Mouse (Mus musculus): Measurements from ENCODE around the gene Spesp1. TPM values are rescaled to one million over a fixed set of nuclear protein-coding genes. Genes with fewer than 3 reads are reported as not detected.

Gene Spesp1
- not detected in 2 replicates for polyA plus RNA-seq (2021; fragmentation: Nextera tagmentation)
- long read RNA-seq, experiment 1, result 0 reads
- long read RNA-seq, experiment 2, result 0 reads

DNA sequence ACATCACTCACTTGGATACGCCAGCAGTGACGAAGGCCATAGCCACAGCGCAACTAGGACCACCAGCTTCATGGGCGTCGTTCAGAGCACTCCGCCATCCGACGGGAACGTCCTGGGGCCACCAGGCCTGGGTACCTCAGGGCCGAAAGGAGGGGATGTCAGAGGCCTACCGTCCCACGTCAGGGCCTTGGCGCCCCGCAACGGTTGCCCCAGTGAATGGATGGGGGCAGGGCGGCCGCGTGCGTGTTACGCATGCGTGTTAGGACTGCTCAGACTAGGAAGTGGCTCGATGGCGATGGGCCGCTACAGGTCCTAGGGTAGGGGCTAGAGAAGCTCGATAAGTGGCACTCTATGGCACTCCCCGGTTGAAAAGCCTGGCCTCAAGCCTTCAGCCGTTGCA, at the start of gene Spesp1:
TSS of gene Spesp1 (minus strand) at position 218 of the 400 bp plus-strand sequence.

Small RNA genes within 50 kb of the gene (microRNA-seq; reads per million reads assigned to microRNA genes)
- not detected for gene Gm25603

Other genes with a start within 250 kb of the Spesp1 start
- gene Glce, start 159.6 kb downstream of the Spesp1 start, polyA plus RNA-seq (2021; fragmentation: Nextera tagmentation), result 7.6 and 7.9 TPM in 2 replicates
- 56.0 and 71.3 TPM in 2 replicates for gene Anp32a, start 59.1 kb upstream of the Spesp1 start, polyA plus RNA-seq (2021; fragmentation: Nextera tagmentation)

All from layer of hippocampus, adult 6 months (tissue).